Mouse (Mus musculus): ENCODE measurements around the gene Gm20708. TPM values are rescaled to one million over a fixed set of nuclear protein-coding genes. Genes with fewer than 3 reads are reported as not detected.
"Not testable (repeated sequence)": the region's sequence is repeated elsewhere in the genome, so short reads cannot be mapped to it uniquely, and the experiment has no call there.

Gm20708 gene
- polyA plus RNA-seq, 1 experiment = not detected

DNA sequence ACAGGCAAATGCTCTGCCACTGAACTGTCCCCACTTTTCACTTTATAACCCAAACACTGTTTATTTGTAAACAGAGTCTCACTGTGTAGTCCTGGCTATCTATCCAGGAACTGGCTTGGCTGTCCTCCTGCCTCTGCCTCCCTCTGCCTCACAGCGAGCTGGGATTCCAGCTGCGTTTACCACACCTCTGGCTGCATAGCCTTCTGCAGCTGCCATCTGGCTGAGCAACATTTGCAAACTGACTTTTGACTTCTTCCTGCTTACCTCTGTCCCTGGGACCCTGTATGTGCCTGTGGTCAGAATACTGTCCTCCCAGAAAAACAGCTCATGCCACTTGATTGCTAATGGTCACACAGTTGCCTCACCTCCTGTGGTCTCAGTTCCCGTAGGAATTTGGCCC lies 17.9 kb downstream of the Gm20708 start:
- no peaks in the 10 kb centered on the region for H3K27me3 ChIP-seq (ENCODE audit: control insufficient read depth, insufficient read depth, low read length)
- H3K36me3 ChIP-seq (ENCODE audit: control insufficient read depth, insufficient read depth, low read length) = no peaks in the 10 kb centered on the region
- DNase-seq = peak; percentile 36
- TF ChIP-seq POLR2A (IDR thresholded peaks at IDR 0.05; ENCODE audit: control insufficient read depth, extremely low read depth, insufficient read depth, low read length, poor library complexity) (no peak), CTCF (IDR thresholded peaks at IDR 0.05; ENCODE audit: borderline replicate concordance, control insufficient read depth, extremely low read depth, insufficient read depth, low read length, poor library complexity) (no peak)
- H3K4me1 ChIP-seq (replicated peaks; ENCODE audit: control insufficient read depth, insufficient read depth, low read length) = peaks cover 60% of the 10 kb centered on the region
- 28% methylated on average over 3 of the region's 3 CpGs for WGBS
- H3K27ac ChIP-seq (ENCODE audit: control insufficient read depth, insufficient read depth, low read length) = peak overlapping the region; percentile 90
- no peak overlapping the region; the same call in 1 of the 2 replicates for H3K4me3 ChIP-seq (ENCODE audit: control insufficient read depth, insufficient read depth, low read length)

DNA sequence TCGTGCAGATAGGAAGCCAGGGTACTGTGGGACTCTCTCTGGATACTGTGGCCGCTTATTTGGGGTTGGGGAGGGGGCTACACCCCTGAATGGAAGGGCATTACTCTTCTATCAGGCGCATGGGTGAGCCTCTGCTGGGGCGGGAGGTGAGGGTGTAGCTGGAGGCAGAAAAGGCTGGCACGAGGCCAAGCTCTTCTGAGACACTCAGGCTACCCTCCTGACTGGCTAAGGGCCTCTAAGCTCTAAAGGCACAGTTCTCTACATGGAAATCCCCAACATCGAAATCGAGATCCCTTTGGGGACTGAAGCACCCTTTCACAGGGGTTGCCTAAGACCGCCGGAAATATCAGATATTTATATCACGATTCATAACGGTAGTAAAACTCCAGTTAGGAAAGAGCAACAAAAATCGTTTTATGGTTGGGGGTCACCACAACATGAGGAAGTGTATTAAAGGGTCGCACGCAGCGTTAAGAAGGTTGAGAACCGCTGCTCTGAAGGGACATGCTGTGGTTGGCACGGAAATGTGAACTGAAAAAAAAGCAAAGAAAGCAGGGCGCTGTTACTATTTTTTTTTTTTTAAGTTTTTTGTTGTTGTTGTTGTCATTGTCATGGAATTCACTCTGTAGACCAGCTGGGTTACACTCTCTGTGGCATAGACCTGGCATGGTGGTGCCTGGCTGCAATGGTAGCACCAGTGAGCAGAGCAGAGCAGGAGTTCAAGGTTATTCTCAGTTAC lies 18.9 kb downstream of the Gm20708 start:
- DNase-seq = peak; percentile 49
- Histone ChIP-seq H3K27me3 (ENCODE audit: control insufficient read depth, insufficient read depth, low read length) (no peaks in the 10 kb centered on the region), H3K4me3 (ENCODE audit: control insufficient read depth, insufficient read depth, low read length) (peak overlapping the region; percentile 8; the same call in 1 of the 2 replicates), H3K4me1 (replicated peaks; ENCODE audit: control insufficient read depth, insufficient read depth, low read length) (peaks cover 64% of the 10 kb centered on the region), H3K36me3 (ENCODE audit: control insufficient read depth, insufficient read depth, low read length) (no peaks in the 10 kb centered on the region), H3K27ac (ENCODE audit: control insufficient read depth, insufficient read depth, low read length) (peak overlapping the region; percentile 90)
- no peak for TF ChIP-seq CTCF (IDR thresholded peaks at IDR 0.05; ENCODE audit: borderline replicate concordance, control insufficient read depth, extremely low read depth, insufficient read depth, low read length, poor library complexity)
- TF ChIP-seq POLR2A (IDR thresholded peaks at IDR 0.05; ENCODE audit: control insufficient read depth, extremely low read depth, insufficient read depth, low read length, poor library complexity) = no peak
- WGBS = 19% methylated on average over 18 of the region's 18 CpGs

- 80% methylated on average over 9 of the region's 9 CpGs for whole genome bisulfite sequencing
- H3K4me1 ChIP-seq (replicated peaks; ENCODE audit: control insufficient read depth, insufficient read depth, low read length) = peaks cover 62% of the 10 kb centered on the region
- no peak for TF ChIP-seq CTCF (IDR thresholded peaks at IDR 0.05; ENCODE audit: borderline replicate concordance, control insufficient read depth, extremely low read depth, insufficient read depth, low read length, poor library complexity)
- no peak for TF ChIP-seq POLR2A (IDR thresholded peaks at IDR 0.05; ENCODE audit: control insufficient read depth, extremely low read depth, insufficient read depth, low read length, poor library complexity)
- no peaks in the 10 kb centered on the region for H3K27me3 ChIP-seq (ENCODE audit: control insufficient read depth, insufficient read depth, low read length)
- no peak for DNase-seq
- H3K36me3 ChIP-seq (ENCODE audit: control insufficient read depth, insufficient read depth, low read length) = no peaks in the 10 kb centered on the region
- H3K27ac ChIP-seq (ENCODE audit: control insufficient read depth, insufficient read depth, low read length) = peak overlapping the region; percentile 90
- H3K4me3 ChIP-seq (ENCODE audit: control insufficient read depth, insufficient read depth, low read length) = no peak overlapping the region
Observed at GRCm38 (mm10) chr11:117828888-117829604, 19.6 kb downstream of the Gm20708 start.

DNA sequence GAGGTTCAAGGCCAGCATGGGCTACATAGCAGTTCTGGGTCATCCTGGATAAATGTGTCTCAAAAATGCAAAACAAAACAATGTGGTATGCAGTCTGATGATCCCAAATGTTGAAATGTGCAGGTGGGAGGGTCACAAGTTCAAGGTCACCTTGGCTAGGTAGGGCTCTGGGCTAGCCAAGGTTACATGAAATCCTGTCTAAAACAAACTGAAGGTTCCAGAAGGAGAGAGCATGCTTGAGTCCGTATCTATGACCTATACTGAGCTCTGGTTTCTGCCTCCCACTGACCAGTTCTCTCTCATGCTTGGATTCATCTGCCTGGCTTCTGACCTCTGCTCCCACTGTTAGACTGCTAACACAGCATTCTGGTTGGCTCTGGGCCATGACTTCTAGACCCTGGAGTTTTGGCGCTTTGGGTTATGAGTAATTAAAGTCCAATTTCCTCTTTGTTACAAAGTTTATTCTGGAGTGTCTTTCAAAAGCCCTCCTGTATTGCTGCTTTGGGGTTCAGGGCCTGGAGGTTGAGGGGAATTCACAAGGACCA lies 20.3 kb downstream of the Gm20708 start:
- Histone ChIP-seq H3K36me3 (ENCODE audit: control insufficient read depth, insufficient read depth, low read length) (no peaks in the 10 kb centered on the region), H3K27me3 (ENCODE audit: control insufficient read depth, insufficient read depth, low read length) (no peaks in the 10 kb centered on the region), H3K4me1 (replicated peaks; ENCODE audit: control insufficient read depth, insufficient read depth, low read length) (peaks cover 56% of the 10 kb centered on the region), H3K27ac (ENCODE audit: control insufficient read depth, insufficient read depth, low read length) (no peak overlapping the region), H3K4me3 (ENCODE audit: control insufficient read depth, insufficient read depth, low read length) (no peak overlapping the region)
- 89% methylated on average over 2 of the region's 2 CpGs for WGBS
- TF ChIP-seq CTCF (IDR thresholded peaks at IDR 0.05; ENCODE audit: borderline replicate concordance, control insufficient read depth, extremely low read depth, insufficient read depth, low read length, poor library complexity) (no peak), POLR2A (IDR thresholded peaks at IDR 0.05; ENCODE audit: control insufficient read depth, extremely low read depth, insufficient read depth, low read length, poor library complexity) (no peak)
- no peak for DNase-seq

- TF ChIP-seq POLR2A (IDR thresholded peaks at IDR 0.05; ENCODE audit: control insufficient read depth, extremely low read depth, insufficient read depth, low read length, poor library complexity) = no peak
- no peak for TF ChIP-seq CTCF (IDR thresholded peaks at IDR 0.05; ENCODE audit: borderline replicate concordance, control insufficient read depth, extremely low read depth, insufficient read depth, low read length, poor library complexity)
- 92% methylated on average over 9 of the region's 9 CpGs for WGBS
- no peak overlapping the region for H3K4me3 ChIP-seq (ENCODE audit: control insufficient read depth, insufficient read depth, low read length)
- no peak overlapping the region for H3K27ac ChIP-seq (ENCODE audit: control insufficient read depth, insufficient read depth, low read length)
- H3K36me3 ChIP-seq (ENCODE audit: control insufficient read depth, insufficient read depth, low read length) = no peaks in the 10 kb centered on the region
- no peaks in the 10 kb centered on the region for H3K27me3 ChIP-seq (ENCODE audit: control insufficient read depth, insufficient read depth, low read length)
- peaks cover 50% of the 10 kb centered on the region for H3K4me1 ChIP-seq (replicated peaks; ENCODE audit: control insufficient read depth, insufficient read depth, low read length)
- no peak for DNase-seq
Observed at GRCm38 (mm10) chr11:117830401-117830800, 20.9 kb downstream of the Gm20708 start.

DNA sequence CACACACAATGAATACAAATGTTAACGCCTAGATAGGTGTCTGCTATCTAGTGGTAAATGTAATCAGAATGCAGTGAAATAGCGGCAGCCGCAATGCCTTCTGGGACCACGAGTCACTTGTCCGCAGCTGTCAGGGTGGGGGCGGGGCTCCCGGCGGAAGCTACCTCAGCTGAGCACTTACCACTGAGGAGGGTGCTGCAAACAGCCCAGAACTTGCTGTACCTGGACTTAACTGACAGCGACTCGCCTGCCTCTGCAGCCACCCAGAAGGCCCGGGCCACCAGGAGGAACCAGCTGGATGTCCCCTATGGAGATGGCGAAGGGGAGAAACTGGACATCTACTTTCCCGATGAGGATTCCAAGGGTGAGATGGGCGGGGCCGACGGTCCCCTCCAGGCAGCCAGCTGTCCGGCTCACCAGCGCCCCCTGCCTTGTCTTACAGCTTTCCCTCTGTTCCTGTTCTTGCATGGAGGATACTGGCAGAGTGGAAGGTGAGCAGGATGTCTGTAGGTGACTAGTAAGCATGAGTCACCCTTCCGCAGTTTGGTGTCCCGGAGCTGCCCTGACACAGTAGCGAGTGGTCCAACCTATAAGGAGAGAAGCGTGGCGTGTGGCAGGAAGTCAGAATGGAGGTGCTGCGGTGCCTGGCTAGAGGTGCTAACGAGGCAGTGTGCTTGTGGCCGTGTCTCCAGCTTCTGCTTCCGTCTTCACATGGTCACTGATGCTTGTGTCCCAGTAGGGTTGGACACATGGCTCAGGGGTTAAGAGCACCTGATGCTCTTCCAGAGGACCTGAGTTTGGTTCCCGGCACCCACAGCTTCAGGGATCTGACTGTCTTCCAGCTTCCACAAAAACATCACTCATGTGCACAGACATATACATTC lies 22.9 kb downstream of the Gm20708 start:
- no peaks in the 10 kb centered on the region for H3K36me3 ChIP-seq (ENCODE audit: control insufficient read depth, insufficient read depth, low read length)
- 6% methylated on average over 28 of the region's 28 CpGs for WGBS
- H3K4me3 ChIP-seq (ENCODE audit: control insufficient read depth, insufficient read depth, low read length) = peak overlapping the region; percentile 79
- peaks cover 31% of the 10 kb centered on the region for H3K4me1 ChIP-seq (replicated peaks; ENCODE audit: control insufficient read depth, insufficient read depth, low read length)
- H3K27me3 ChIP-seq (ENCODE audit: control insufficient read depth, insufficient read depth, low read length) = no peaks in the 10 kb centered on the region
- peak; percentile 54; the same call in 1 of the 2 replicates for TF ChIP-seq POLR2A (IDR thresholded peaks at IDR 0.05; ENCODE audit: control insufficient read depth, extremely low read depth, insufficient read depth, low read length, poor library complexity)
- peak; percentile 97 for TF ChIP-seq CTCF (IDR thresholded peaks at IDR 0.05; ENCODE audit: borderline replicate concordance, control insufficient read depth, extremely low read depth, insufficient read depth, low read length, poor library complexity)
- peak; percentile 95 for DNase-seq
- H3K27ac ChIP-seq (ENCODE audit: control insufficient read depth, insufficient read depth, low read length) = peak overlapping the region; percentile 84

- H3K4me1 ChIP-seq (replicated peaks; ENCODE audit: control insufficient read depth, insufficient read depth, low read length) = peaks cover 19% of the 10 kb centered on the region
- not testable (repeated sequence) for DNase-seq; H3K27me3 ChIP-seq (ENCODE audit: control insufficient read depth, insufficient read depth, low read length); H3K27ac ChIP-seq (ENCODE audit: control insufficient read depth, insufficient read depth, low read length); H3K4me3 ChIP-seq (ENCODE audit: control insufficient read depth, insufficient read depth, low read length); H3K36me3 ChIP-seq (ENCODE audit: control insufficient read depth, insufficient read depth, low read length)
- 92% methylated on average over 5 of the region's 6 CpGs for WGBS
Observed at GRCm38 (mm10) chr11:117833509-117833908, 24.0 kb downstream of the Gm20708 start.

Data from thymus, adult 2 months (tissue).